In genomic region chr2:118606976-118607375, GRCm38 (mm10) we compare ENCODE assay signal across 18 mouse cellular contexts. TPM values are rescaled to one million over a fixed set of nuclear protein-coding genes. Genes with fewer than 3 reads are reported as not detected.
DNase-seq lines count a peak whose midpoint lies in the region; ATAC-seq and TF ChIP-seq lines count a peak whose summit lies in the region.
"Had no signal": no experiment of that assay in that cellular context is flagged by ENCODE, and none has a peak within 500 bp of the region (broad histone marks: within the 10 kb centered on the region; RNA-seq: fewer than 3 reads in every experiment).

No protein-coding gene starts in this region.

- H3K4me1 ChIP-seq in heart, postnatal 0 days (ENCODE audit: control insufficient read depth, insufficient read depth): no peaks in the 10 kb centered on the region
- no peaks in the 10 kb centered on the region for H3K4me1 ChIP-seq in kidney, embryonic 15.5 days
- H3K4me1 ChIP-seq: embryonic facial prominence, embryonic 10.5 days; forebrain, embryonic 13.5 days; hindbrain, embryonic 13.5 days had no signal

- peak; percentile 24; the same call in 1 of the 2 replicates for ATAC-seq in heart, postnatal 0 days (ENCODE audit: insufficient read depth, low read depth)
- no peak for ATAC-seq in kidney, embryonic 15.5 days (replicated peaks; ENCODE audit: low FRiP score)
- ATAC-seq: forebrain, embryonic 13.5 days; forebrain, postnatal 0 days; hindbrain, postnatal 0 days had no signal

- H3K27ac ChIP-seq in heart, postnatal 0 days (ENCODE audit: low read depth): no peak overlapping the region
- H3K27ac ChIP-seq in kidney, embryonic 15.5 days: no peak overlapping the region
- H3K27ac ChIP-seq: embryonic facial prominence, embryonic 10.5 days; forebrain, embryonic 13.5 days; heart, embryonic 13.5 days; hindbrain, embryonic 13.5 days; hindbrain, postnatal 0 days had no signal

- no peak for TF ChIP-seq EP300 in heart, postnatal 0 days (IDR thresholded peaks at IDR 0.05; ENCODE audit: low read depth)

- H3K36me3 ChIP-seq in heart, postnatal 0 days (replicated peaks; ENCODE audit: control insufficient read depth, insufficient read depth, low read length): peaks cover 67% of the 10 kb centered on the region
- peaks cover 98% of the 10 kb centered on the region for H3K36me3 ChIP-seq in kidney, embryonic 15.5 days

- H3K4me2 ChIP-seq in heart, postnatal 0 days (ENCODE audit: low read depth, low read length): no peak overlapping the region
- no peak overlapping the region for H3K4me2 ChIP-seq in kidney, embryonic 15.5 days
- H3K4me2 ChIP-seq: forebrain, embryonic 13.5 days; heart, embryonic 13.5 days; hindbrain, embryonic 13.5 days had no signal

- TF ChIP-seq CTCF in heart, postnatal 0 days (IDR thresholded peaks at IDR 0.05; ENCODE audit: low read depth): no peak

- 67% methylated on average over 5 of the region's 5 CpGs for WGBS in heart, postnatal 0 days
- WGBS in kidney, embryonic 15.5 days: 33% methylated on average over 5 of the region's 5 CpGs

- no peaks in the 10 kb centered on the region for H3K27me3 ChIP-seq in heart, postnatal 0 days (ENCODE audit: control insufficient read depth, insufficient read depth, low read length)
- H3K27me3 ChIP-seq in kidney, embryonic 15.5 days: no peaks in the 10 kb centered on the region
- H3K27me3 ChIP-seq: forebrain, embryonic 13.5 days; heart, embryonic 13.5 days; hindbrain, embryonic 13.5 days had no signal

- intact Hi-C loops in heart, postnatal 36 days (cut with DNase I): loop anchor here (1.0 to 10.0 kb wide), 2 partner anchors 120 to 342 kb away; no protein-coding TSS in a partner anchor

- no peaks in the 10 kb centered on the region for H3K9me3 ChIP-seq in heart, postnatal 0 days (replicated peaks; ENCODE audit: control insufficient read depth, low read length)
- H3K9me3 ChIP-seq in kidney, embryonic 15.5 days (replicated peaks): no peaks in the 10 kb centered on the region
- H3K9me3 ChIP-seq: forebrain, embryonic 13.5 days; heart, embryonic 13.5 days; hindbrain, embryonic 13.5 days had no signal

- H3K9ac ChIP-seq in heart, postnatal 0 days (replicated peaks; ENCODE audit: low read depth, low read length): no peak overlapping the region
- no peak overlapping the region for H3K9ac ChIP-seq in kidney, embryonic 15.5 days
- H3K9ac ChIP-seq: forebrain, embryonic 13.5 days; forebrain, postnatal 0 days; heart, embryonic 13.5 days; hindbrain, embryonic 13.5 days had no signal

- no peak overlapping the region for H3K4me3 ChIP-seq in heart, postnatal 0 days (ENCODE audit: low read depth, low read length)
- H3K4me3 ChIP-seq in kidney, embryonic 15.5 days (replicated peaks): no peak overlapping the region
- H3K4me3 ChIP-seq: embryonic facial prominence, embryonic 10.5 days; forebrain, embryonic 13.5 days; heart, embryonic 13.5 days; hindbrain, embryonic 13.5 days had no signal

- peak; percentile 30 for DNase-seq in heart, postnatal 0 days (ENCODE audit: low spot score)
- DNase-seq in heart, postnatal 36 days: no peak
- DNase-seq in kidney, postnatal 14 days: peak; percentile 17
- peak; percentile 26 for DNase-seq in lung, postnatal 10 days
- DNase-seq in lung, postnatal 14 days: no peak
- DNase-seq: adrenal gland, postnatal 36 days; cerebellum, adult 2 months; cerebellum, postnatal 10 days; forebrain, postnatal 0 days; gastrocnemius, postnatal 14 days had no signal

RNA-seq across cellular contexts. Expression of gene Bub1b, which starts 9.0 kb away (rescaled TPM):
- total RNA-seq in heart, postnatal 0 days (2014; rRNA removed; ENCODE audit: low replicate concordance): 37.7 and 46.9 TPM in 2 replicates
- 14.8 and 16.2 TPM in 2 replicates for polyA plus RNA-seq in heart, postnatal 0 days (2015; fragmentation: Nextera tagmentation; extraction: Ambion mirVana)
- 1 to 10 TPM; 1.4 to 1.8 TPM for total RNA-seq in heart, postnatal 36 days (2021)
- polyA plus RNA-seq in kidney, embryonic 15.5 days (2015; fragmentation: Nextera tagmentation; extraction: Ambion mirVana): 98.5 and 103 TPM in 2 replicates

RNA-seq across cellular contexts. Expression of gene Pak6, which starts 56.1 kb away (rescaled TPM):
- total RNA-seq in heart, postnatal 0 days (2014; rRNA removed; ENCODE audit: low replicate concordance): 16.8 and 17.0 TPM in 2 replicates
- polyA plus RNA-seq in heart, postnatal 0 days (2015; fragmentation: Nextera tagmentation; extraction: Ambion mirVana): 7.9 and 9.0 TPM in 2 replicates
- 10 to 100 TPM; 10.1 to 13.0 TPM for total RNA-seq in heart, postnatal 36 days (2021)
- polyA plus RNA-seq in kidney, embryonic 15.5 days (2015; fragmentation: Nextera tagmentation; extraction: Ambion mirVana): 0.84 and 1.3 TPM in 2 replicates
- total RNA-seq: gastrocnemius, adult 18-20 months; hematopoietic stem cell, adult 5-6 weeks had no signal

RNA-seq across cellular contexts. Expression of gene Bmf, which starts 57.5 kb away (rescaled TPM):
- 12.7 and 14.5 TPM in 2 replicates for total RNA-seq in heart, postnatal 0 days (2014; rRNA removed; ENCODE audit: low replicate concordance)
- polyA plus RNA-seq in heart, postnatal 0 days (2015; fragmentation: Nextera tagmentation; extraction: Ambion mirVana): 1.5 and 1.6 TPM in 2 replicates
- total RNA-seq in heart, postnatal 36 days (2021): 1 to 10 TPM; 6.7 to 8.2 TPM
- 7.6 and 8.2 TPM in 2 replicates for polyA plus RNA-seq in kidney, embryonic 15.5 days (2015; fragmentation: Nextera tagmentation; extraction: Ambion mirVana)

Comparison
In these comparisons a context has a peak if more than half of its experiments do, and no peak if none do; other contexts are left out.
1. DNase-seq: peak in heart, postnatal 0 days (single experiment), kidney, postnatal 14 days (single experiment) and lung, postnatal 10 days (single experiment); none in heart, postnatal 36 days (0 of 2) and lung, postnatal 14 days (single experiment).
2. RNA of gene Bub1b, which starts 9.0 kb away (total RNA-seq): 37.7 to 46.9 TPM in heart, postnatal 0 days; 1.4 to 1.8 TPM in heart, postnatal 36 days; every median in the first group is over 10 times any median in the second.